In genomic region chr3:95965518-95966451, GRCm38 (mm10) we compare ENCODE assay signal across 7 mouse cellular contexts. TPM values are rescaled to one million over a fixed set of nuclear protein-coding genes. Genes with fewer than 3 reads are reported as not detected.
A peak's percentile ranks its signal among the peaks of the same experiment; 100 is the strongest.
DNase-seq lines count a peak whose midpoint lies in the region; ATAC-seq and TF ChIP-seq lines count a peak whose summit lies in the region.

No protein-coding gene starts in this region.

- WGBS in liver, adult 2 months, result 12% methylated on average over 7 of the region's 7 CpGs
- WGBS in liver, embryonic 11.5 days, result 8% methylated on average over 7 of the region's 7 CpGs
- WGBS in embryonic facial prominence, embryonic 12.5 days, result 9% methylated on average over 7 of the region's 7 CpGs
- WGBS in intestine, embryonic 14.5 days, result 8% methylated on average over 7 of the region's 7 CpGs
- WGBS in midbrain, embryonic 14.5 days, result 16% methylated on average over 7 of the region's 7 CpGs

- intact Hi-C loops in gastrocnemius, postnatal 36 days (cut with DNase I), result loop anchor here (1.0 kb wide), 1 partner anchor 86 kb away; no protein-coding TSS in a partner anchor

- no peaks in the 10 kb centered on the region for H3K36me3 ChIP-seq in liver, adult 2 months (ENCODE audit: control insufficient read depth, insufficient read depth, low read length)
- no peaks in the 10 kb centered on the region for H3K36me3 ChIP-seq in liver, embryonic 11.5 days (ENCODE audit: control insufficient read depth, insufficient read depth, low read length)
- no peaks in the 10 kb centered on the region for H3K36me3 ChIP-seq in embryonic facial prominence, embryonic 12.5 days
- no peaks in the 10 kb centered on the region for H3K36me3 ChIP-seq in intestine, embryonic 14.5 days (ENCODE audit: control insufficient read depth, insufficient read depth, low read length)
- H3K36me3 ChIP-seq in midbrain, embryonic 14.5 days (ENCODE audit: control insufficient read depth, insufficient read depth, low read length), result no peaks in the 10 kb centered on the region

- no peak overlapping the region for H3K9ac ChIP-seq in liver, adult 2 months (ENCODE audit: low read depth, low read length)
- no peak overlapping the region for H3K9ac ChIP-seq in liver, embryonic 11.5 days (ENCODE audit: low read depth, low read length)
- no peak overlapping the region for H3K9ac ChIP-seq in embryonic facial prominence, embryonic 12.5 days
- H3K9ac ChIP-seq in intestine, embryonic 14.5 days (ENCODE audit: low read length), result no peak overlapping the region
- no peak overlapping the region for H3K9ac ChIP-seq in midbrain, embryonic 14.5 days (replicated peaks; ENCODE audit: low read length)

- TF ChIP-seq POLR2A in liver, adult 2 months (IDR thresholded peaks at IDR 0.05; ENCODE audit: extremely low read depth, insufficient read depth, low read length), result no peak

- H3K9me3 ChIP-seq in liver, embryonic 11.5 days (ENCODE audit: control insufficient read depth, low read length), result no peaks in the 10 kb centered on the region
- no peaks in the 10 kb centered on the region for H3K9me3 ChIP-seq in embryonic facial prominence, embryonic 12.5 days
- no peaks in the 10 kb centered on the region for H3K9me3 ChIP-seq in intestine, embryonic 14.5 days (ENCODE audit: control insufficient read depth, low read length)
- H3K9me3 ChIP-seq in midbrain, embryonic 14.5 days (ENCODE audit: control insufficient read depth, low read length), result no peaks in the 10 kb centered on the region

- no peak overlapping the region for H3K4me3 ChIP-seq in liver, adult 2 months (ENCODE audit: insufficient read depth, low read depth, low read length)
- no peak overlapping the region for H3K4me3 ChIP-seq in liver, embryonic 11.5 days (ENCODE audit: low read depth, low read length)
- H3K4me3 ChIP-seq in embryonic facial prominence, embryonic 12.5 days, result no peak overlapping the region
- H3K4me3 ChIP-seq in intestine, embryonic 14.5 days (ENCODE audit: low read depth, low read length), result no peak overlapping the region
- no peak overlapping the region for H3K4me3 ChIP-seq in midbrain, embryonic 14.5 days (replicated peaks; ENCODE audit: low read depth, low read length)

- TF ChIP-seq CTCF in liver, adult 2 months (IDR thresholded peaks at IDR 0.05; ENCODE audit: low read depth, low read length), result peak; percentile 7; the same call in 1 of the 2 replicates

- no peak for DNase-seq in liver, adult 2 months (ENCODE audit: extremely low read depth, low read depth, low spot score)
- no peak for DNase-seq in liver, embryonic 11.5 days (ENCODE audit: low spot score)
- peak; percentile 39 for DNase-seq in T-cell, adult 2 months (ENCODE audit: low spot score)
- peak; percentile 59 for DNase-seq in intestine, embryonic 14.5 days (ENCODE audit: low spot score)
- DNase-seq in midbrain, embryonic 14.5 days, result peak; percentile 84
- DNase-seq in gastrocnemius, postnatal 36 days, result no peak

- no peaks in the 10 kb centered on the region for H3K27me3 ChIP-seq in liver, adult 2 months (ENCODE audit: control insufficient read depth, insufficient read depth, low read length)
- H3K27me3 ChIP-seq in liver, embryonic 11.5 days (replicated peaks; ENCODE audit: control insufficient read depth, insufficient read depth, low read length), result no peaks in the 10 kb centered on the region
- H3K27me3 ChIP-seq in embryonic facial prominence, embryonic 12.5 days, result no peaks in the 10 kb centered on the region
- H3K27me3 ChIP-seq in intestine, embryonic 14.5 days (replicated peaks; ENCODE audit: control insufficient read depth, insufficient read depth, low read length), result no peaks in the 10 kb centered on the region
- H3K27me3 ChIP-seq in midbrain, embryonic 14.5 days (ENCODE audit: control insufficient read depth, insufficient read depth, low read length), result no peaks in the 10 kb centered on the region

- no peak overlapping the region for H3K27ac ChIP-seq in liver, adult 2 months (replicated peaks; ENCODE audit: insufficient read depth, low read depth, low read length)
- no peak overlapping the region for H3K27ac ChIP-seq in liver, embryonic 11.5 days (ENCODE audit: low read depth, low read length)
- no peak overlapping the region for H3K27ac ChIP-seq in embryonic facial prominence, embryonic 12.5 days
- no peak overlapping the region for H3K27ac ChIP-seq in intestine, embryonic 14.5 days (ENCODE audit: low read depth)
- H3K27ac ChIP-seq in midbrain, embryonic 14.5 days (replicated peaks; ENCODE audit: low read depth, low read length), result no peak overlapping the region

- H3K4me2 ChIP-seq in liver, embryonic 11.5 days, result no peak overlapping the region
- H3K4me2 ChIP-seq in embryonic facial prominence, embryonic 12.5 days (replicated peaks), result peak overlapping the region; percentile 30
- H3K4me2 ChIP-seq in intestine, embryonic 14.5 days (ENCODE audit: low read length), result peak overlapping the region; percentile 22; the same call in 1 of the 2 replicates
- peak overlapping the region; percentile 45 for H3K4me2 ChIP-seq in midbrain, embryonic 14.5 days (ENCODE audit: low read length)

- H3K4me1 ChIP-seq in liver, adult 2 months (ENCODE audit: control insufficient read depth, insufficient read depth, low read length), result no peaks in the 10 kb centered on the region
- no peaks in the 10 kb centered on the region; the same call in 1 of the 2 replicates for H3K4me1 ChIP-seq in liver, embryonic 11.5 days (replicated peaks; ENCODE audit: control insufficient read depth, insufficient read depth, low read length)
- H3K4me1 ChIP-seq in embryonic facial prominence, embryonic 12.5 days, result peaks cover 3% of the 10 kb centered on the region; the same call in 1 of the 2 replicates
- no peaks in the 10 kb centered on the region; the same call in 1 of the 2 replicates for H3K4me1 ChIP-seq in intestine, embryonic 14.5 days (replicated peaks; ENCODE audit: control insufficient read depth, insufficient read depth, low read length)
- H3K4me1 ChIP-seq in midbrain, embryonic 14.5 days (ENCODE audit: control insufficient read depth, insufficient read depth, low read length), result no peaks in the 10 kb centered on the region

- no peak for ATAC-seq in liver, embryonic 11.5 days (replicated peaks; ENCODE audit: low FRiP score)
- ATAC-seq in embryonic facial prominence, embryonic 12.5 days (ENCODE audit: insufficient number of reproducible peaks, insufficient read depth, low FRiP score, low TSS enrichment), result no peak
- no peak for ATAC-seq in intestine, embryonic 14.5 days (replicated peaks; ENCODE audit: low FRiP score, low TSS enrichment, low read depth)
- ATAC-seq in midbrain, embryonic 14.5 days (ENCODE audit: low FRiP score, low TSS enrichment), result no peak

- no peaks in the 10 kb centered on the region for H3K79me2 ChIP-seq in liver, adult 2 months (ENCODE audit: control insufficient read depth, insufficient read depth, low read length)

RNA-seq across cellular contexts. Expression of gene Plekho1, which starts 30.0 kb away (rescaled TPM):
- total RNA-seq in liver, adult 2 months (2014; rRNA removed), result 5.2 and 6.8 TPM in 2 replicates
- 4.6 and 8.0 TPM in 2 replicates for polyA plus RNA-seq in liver, adult 2 months (2012; rRNA removed)
- polyA plus RNA-seq in liver, embryonic 11.5 days (2014; fragmentation: Nextera tagmentation; extraction: Ambion mirVana), result 21.6 and 22.9 TPM in 2 replicates
- 71.9 and 85.9 TPM in 2 replicates for polyA plus RNA-seq in embryonic facial prominence, embryonic 12.5 days (2016; fragmentation: Nextera tagmentation; extraction: Ambion mirVana)
- 33.3 and 35.0 TPM in 2 replicates for polyA plus RNA-seq in intestine, embryonic 14.5 days (2014; fragmentation: Nextera tagmentation; extraction: Ambion mirVana)
- polyA plus RNA-seq in midbrain, embryonic 14.5 days (2014; fragmentation: Nextera tagmentation; extraction: Ambion mirVana), result 63.5 and 70.6 TPM in 2 replicates
- 10 to 100 TPM; 17.6 to 23.6 TPM for total RNA-seq in gastrocnemius, postnatal 36 days (2021)

RNA-seq across cellular contexts. Expression of gene Anp32e, which starts 36.7 kb away (rescaled TPM):
- total RNA-seq in liver, adult 2 months (2014; rRNA removed), result 8.5 and 11.7 TPM in 2 replicates
- polyA plus RNA-seq in liver, adult 2 months (2012; rRNA removed), result 3.7 and 3.8 TPM in 2 replicates
- 110 TPM in 2 replicates for polyA plus RNA-seq in liver, embryonic 11.5 days (2014; fragmentation: Nextera tagmentation; extraction: Ambion mirVana)
- 241 and 287 TPM in 2 replicates for polyA plus RNA-seq in embryonic facial prominence, embryonic 12.5 days (2016; fragmentation: Nextera tagmentation; extraction: Ambion mirVana)
- 54.3 and 61.2 TPM in 2 replicates for polyA plus RNA-seq in intestine, embryonic 14.5 days (2014; fragmentation: Nextera tagmentation; extraction: Ambion mirVana)
- polyA plus RNA-seq in midbrain, embryonic 14.5 days (2014; fragmentation: Nextera tagmentation; extraction: Ambion mirVana), result 45.4 and 50.1 TPM in 2 replicates
- 10 to 100 TPM; 67.1 to 71.1 TPM for total RNA-seq in gastrocnemius, postnatal 36 days (2021)

Comparison
In these comparisons a context has a peak if more than half of its experiments do, and no peak if none do; other contexts are left out.
1. DNase-seq: peak in T-cell, adult 2 months (single experiment), intestine, embryonic 14.5 days (single experiment) and midbrain, embryonic 14.5 days (single experiment); none in liver, adult 2 months (single experiment), liver, embryonic 11.5 days (single experiment) and gastrocnemius, postnatal 36 days (0 of 2).